Mouse (Mus musculus) cerebellum, adult 8-10 months (tissue): Measurements from ENCODE around the gene Galnt9.

ENCODE experiments used
- DNase-seq: peaks from one replicate; pipeline ENCODE4 v3.0.0; 2022

Gene Galnt9

DNA sequence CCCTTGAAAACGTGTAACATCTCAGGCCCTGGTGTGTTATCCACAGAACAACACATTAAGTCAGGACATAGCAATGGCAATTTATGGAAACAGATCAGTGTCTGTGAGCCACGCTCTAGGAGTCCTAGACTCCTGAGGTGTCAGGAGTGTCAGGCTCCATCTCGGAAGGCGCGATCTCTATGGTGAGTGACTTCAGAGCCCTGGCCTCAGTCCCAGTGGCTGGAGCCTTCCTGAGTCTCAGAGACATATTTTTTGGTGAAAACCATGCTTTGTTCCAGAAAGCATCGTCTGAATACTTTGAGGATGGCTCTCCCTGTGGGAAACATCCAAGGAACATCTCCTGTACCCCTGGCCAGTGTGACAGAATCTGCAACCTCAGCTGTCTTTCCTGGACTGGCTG is 2.7 kb upstream of the Galnt9 start:
- DNase-seq: no peak

DNA sequence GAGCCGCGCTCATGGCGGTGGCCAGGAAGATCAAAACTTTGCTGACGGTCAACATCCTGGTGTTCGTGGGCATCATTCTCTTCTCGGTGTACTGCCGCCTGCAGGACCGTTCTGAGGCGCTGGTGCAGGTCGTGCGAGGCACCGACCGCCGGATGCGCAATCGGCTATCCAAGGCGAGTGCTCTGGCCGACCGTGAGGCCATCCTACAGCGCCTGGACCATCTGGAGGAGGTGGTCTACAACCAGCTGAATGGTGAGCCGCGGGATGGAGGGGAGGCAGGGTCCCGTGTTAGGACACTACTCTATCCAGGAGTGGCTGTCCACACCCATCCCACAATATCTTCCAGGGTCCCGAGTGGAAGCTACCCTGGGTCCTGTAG is 525 bp downstream of the Galnt9 start:
- DNase-seq: no peak

DNA sequence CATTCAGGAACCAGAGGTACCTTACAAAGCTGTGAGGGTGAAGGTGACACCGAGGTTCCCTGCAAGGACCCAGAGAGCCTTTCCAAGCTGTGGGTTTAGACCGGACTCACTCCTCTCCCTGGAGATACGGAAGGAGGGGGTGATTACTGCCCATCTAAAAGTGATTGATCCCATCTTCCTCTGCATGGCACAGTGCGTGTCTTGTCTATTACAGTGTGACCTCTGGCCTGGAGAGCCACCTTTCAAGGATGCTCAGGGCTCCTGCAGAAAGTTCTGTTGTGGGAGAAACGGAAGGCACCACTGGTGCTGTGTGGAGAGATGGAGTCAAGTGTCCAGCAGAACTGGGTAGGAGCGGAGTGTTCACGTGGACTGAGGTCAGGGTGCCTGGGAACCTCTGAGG is 1.2 kb downstream of the Galnt9 start:
- peak; percentile 43 for DNase-seq

DNA sequence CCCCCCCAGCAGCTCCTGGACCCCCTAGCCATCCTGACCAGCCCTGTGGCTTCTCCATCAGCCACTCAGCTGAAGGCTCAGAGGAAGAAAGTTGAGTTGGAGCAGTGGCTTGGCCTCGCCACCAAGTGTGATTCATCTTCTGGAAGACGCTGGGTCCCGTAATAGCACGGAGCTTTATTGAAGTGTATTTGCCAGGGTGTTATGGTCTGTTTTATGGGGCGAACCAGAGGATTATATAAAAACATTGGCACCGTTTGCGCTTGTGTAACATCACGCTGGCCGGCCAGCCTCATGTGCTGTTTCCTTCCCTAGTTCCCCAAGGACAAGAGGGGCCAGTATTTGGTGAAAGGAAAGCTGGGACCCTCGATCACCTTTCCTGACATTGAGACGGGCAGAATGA is 2.0 kb downstream of the Galnt9 start:
- DNase-seq: peak; percentile 64

- DNase-seq: peak; percentile 84
Observed at GRCm38 (mm10) chr5:110546726-110547406, 2.7 kb downstream of the Galnt9 start.

- peak; percentile 23 for DNase-seq
Observed at GRCm38 (mm10) chr5:110548446-110548845, 4.3 kb downstream of the Galnt9 start.

GRCm38 (mm10) chr5:110550189-110550588 is 6.0 kb downstream of the Galnt9 start:
- no peak for DNase-seq

GRCm38 (mm10) chr5:110550841-110551240 is 6.7 kb downstream of the Galnt9 start:
- peak; percentile 14 for DNase-seq

GRCm38 (mm10) chr5:110552005-110552404 is 7.8 kb downstream of the Galnt9 start:
- peak; percentile 55 for DNase-seq

DNA sequence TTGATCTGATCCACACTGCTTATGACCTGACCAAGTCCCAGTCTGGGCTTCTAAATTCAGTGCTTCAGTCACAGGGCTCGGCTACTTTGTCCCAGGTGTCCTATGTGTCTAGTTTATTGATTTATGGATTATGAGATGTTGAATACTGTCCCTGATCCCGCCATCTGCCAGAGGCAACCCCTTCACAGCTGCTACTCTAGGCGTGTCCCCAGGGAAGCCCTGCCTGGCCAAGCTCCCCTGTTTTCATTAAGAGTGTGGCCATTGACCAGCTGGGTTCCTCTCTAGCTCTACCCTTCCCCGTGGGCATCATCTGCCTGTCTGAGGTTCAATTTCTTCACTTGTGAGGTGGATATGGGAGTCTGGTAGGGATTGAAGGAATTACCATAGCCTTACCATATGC is 9.2 kb downstream of the Galnt9 start:
- DNase-seq: peak; percentile 22

DNA sequence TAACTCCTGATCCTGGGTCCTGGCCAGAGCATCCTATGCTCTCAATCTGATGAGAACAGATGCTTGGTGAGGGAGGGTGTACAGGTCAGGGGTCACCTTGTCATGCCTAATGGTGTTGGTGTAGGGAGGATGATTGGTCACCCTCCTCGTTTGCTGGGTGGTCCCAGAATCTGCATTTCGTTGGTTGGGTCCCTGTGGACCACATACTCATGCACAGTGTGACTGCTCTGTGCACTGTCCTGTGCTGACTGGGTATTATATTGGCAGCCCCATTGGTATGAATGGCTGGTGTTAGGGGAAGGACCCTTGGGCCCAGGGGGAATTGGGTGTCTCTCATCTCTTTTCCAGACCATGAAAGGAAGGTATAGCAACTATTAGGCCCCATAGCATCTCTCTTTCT is 11.0 kb downstream of the Galnt9 start:
- no peak for DNase-seq

DNA sequence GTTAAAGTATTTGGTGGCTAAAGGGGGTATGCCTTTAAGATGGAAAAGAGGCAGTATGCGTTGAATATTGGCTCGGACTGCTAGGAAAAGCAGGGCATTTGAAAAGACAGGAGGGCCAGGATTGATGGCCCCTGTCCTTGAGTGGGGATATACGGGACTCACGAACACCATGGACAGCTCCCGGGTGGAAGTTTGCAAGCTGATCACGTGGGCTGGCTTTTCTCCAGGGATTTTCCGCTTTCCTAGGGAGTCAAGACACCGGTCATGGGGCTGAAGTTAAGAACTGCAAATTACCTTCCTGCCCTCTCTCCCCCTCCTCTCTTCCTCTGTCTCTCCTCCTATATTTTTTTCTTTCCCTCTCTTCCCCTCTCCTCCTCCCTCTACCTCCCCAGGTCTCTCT is 14.2 kb downstream of the Galnt9 start:
- DNase-seq: peak; percentile 59

DNA sequence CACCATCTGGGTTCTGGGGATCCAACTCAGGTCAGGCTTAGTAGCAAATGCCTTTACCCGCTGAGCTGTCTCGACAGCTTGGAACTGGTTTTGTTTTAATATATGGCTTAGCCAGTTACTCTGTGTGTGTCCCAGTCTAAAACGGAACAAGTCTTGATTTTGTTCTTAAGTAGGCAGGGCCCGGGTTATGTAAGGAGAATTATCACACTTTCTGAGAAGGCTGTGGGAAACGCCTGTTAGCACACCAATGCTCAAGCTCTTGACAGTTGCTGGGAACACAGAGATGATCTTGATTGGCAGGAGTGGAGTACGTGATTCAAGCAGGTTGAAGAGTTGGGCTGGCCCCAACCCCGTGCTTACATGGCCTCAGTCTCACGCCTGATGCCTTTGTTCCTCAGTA is 15.5 kb downstream of the Galnt9 start:
- no peak for DNase-seq

- peak; percentile 83 for DNase-seq
Observed at GRCm38 (mm10) chr5:110562741-110563326, 18.7 kb downstream of the Galnt9 start.

- DNase-seq: no peak
Observed at GRCm38 (mm10) chr5:110564986-110565644, 21.0 kb downstream of the Galnt9 start.

- DNase-seq: no peak
Observed at GRCm38 (mm10) chr5:110567547-110567946, 23.4 kb downstream of the Galnt9 start.

- no peak for DNase-seq
Observed at GRCm38 (mm10) chr5:110574888-110575287, 30.7 kb downstream of the Galnt9 start.

DNA sequence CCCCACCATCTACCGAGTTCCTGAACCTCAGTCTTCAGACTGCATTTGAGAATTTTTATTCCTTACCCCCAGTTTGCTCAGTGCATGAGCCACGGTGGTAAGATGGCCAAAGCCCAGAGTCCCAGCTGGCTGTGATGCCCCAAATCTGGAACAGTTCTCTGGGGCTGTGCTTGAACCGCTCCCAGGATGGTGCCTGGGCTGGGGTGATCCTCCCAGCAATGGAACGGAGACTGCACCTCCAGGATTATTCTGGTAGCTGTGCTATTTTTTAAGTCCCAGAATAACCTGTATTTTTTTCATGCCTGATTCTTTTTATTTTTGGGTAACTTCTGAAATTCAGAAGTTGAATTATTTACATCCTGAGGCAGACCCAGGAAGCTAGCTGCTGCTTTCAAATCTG is 35.1 kb downstream of the Galnt9 start:
- no peak for DNase-seq

DNA sequence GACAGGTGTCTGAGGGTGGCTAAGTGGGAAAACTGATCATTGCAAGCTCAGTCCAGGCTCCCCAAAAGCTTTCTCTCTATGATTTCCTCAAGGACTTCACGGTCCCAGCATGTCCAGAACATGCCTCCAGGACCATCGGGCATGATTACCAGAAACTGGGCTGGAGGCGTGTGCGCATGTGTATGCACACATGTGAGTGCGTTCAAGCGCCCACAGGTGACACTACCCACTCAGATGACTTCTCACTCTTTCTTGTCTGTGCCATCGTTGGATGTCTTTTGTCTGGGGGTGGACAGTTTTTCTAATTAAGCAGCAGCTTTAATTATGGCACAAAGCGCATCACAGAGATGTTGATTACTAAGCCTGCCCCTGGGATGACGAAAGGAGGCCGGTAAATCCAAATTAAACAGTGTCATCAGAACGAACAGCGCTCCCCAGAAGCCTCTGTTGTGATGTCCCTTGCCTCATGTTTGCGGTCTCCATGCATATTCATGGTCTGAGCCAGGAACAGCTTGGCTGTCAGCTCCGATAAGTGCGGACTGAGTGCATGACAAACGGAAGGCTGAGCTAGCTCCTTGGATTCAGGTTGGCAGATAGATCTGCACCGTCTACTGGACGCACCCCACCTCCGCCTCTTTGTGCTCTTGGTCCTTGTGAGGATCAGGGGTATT is 36.5 kb downstream of the Galnt9 start:
- no peak for DNase-seq

- DNase-seq: no peak
Observed at GRCm38 (mm10) chr5:110582647-110583538, 38.7 kb downstream of the Galnt9 start.

- no peak for DNase-seq
Observed at GRCm38 (mm10) chr5:110587467-110587866, 43.3 kb downstream of the Galnt9 start.

DNA sequence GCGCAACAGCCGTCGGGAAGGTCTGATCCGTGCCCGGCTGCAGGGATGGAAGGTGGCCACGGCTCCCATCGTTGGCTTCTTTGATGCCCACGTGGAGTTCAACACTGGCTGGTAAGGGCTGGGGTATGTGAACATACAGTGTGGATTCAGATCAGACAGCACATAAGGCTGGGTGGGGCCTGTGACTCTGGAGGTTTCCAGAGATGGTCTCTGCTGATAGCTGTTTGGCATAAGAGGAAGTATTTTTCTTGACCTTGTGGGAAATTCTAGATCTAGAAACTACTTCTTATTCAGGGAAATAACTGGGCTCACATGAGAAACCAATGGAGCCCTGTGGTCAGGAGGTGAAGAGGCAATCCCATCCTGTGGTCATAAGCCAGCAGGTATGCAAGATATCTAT is 45.7 kb downstream of the Galnt9 start:
- DNase-seq: no peak

- no peak for DNase-seq
Observed at GRCm38 (mm10) chr5:110594465-110594864, 50.3 kb downstream of the Galnt9 start.
